Mouse (Mus musculus): ENCODE measurements around the gene Akr1c18. TPM values are rescaled to one million over a fixed set of nuclear protein-coding genes. Genes with fewer than 3 reads are reported as not detected.
"Not testable (repeated sequence)": the region's sequence is repeated elsewhere in the genome, so short reads cannot be mapped to it uniquely, and the experiment has no call there.

Akr1c18 gene
- not detected in 2 replicates for polyA plus RNA-seq (2016; fragmentation: Nextera tagmentation; extraction: Ambion mirVana)

DNA sequence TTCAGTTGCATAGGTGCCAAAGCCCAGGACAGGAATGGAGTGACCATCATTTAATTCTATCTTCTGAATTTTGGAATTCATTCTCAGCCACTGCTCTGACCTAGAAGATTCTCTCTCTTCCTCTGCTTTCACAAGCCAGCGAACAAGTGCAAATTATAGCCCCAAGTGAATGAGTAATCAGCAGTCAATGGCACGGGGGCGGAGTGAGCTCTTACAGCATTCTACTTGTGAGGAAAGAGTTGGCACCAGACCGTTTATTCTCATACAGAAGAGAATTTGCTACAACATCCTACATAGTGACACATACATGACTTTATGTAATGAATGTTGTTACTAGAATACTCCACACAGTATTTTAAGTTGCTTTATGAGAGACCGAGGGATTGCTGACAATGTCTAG lies at the start of gene Akr1c18:
Gene Akr1c18, minus strand, starts transcription at position 137 of the 400 bp plus-strand sequence.
- no peaks in the 10 kb centered on the region for H3K4me1 ChIP-seq
- no peaks in the 10 kb centered on the region for H3K27me3 ChIP-seq (ENCODE audit: poor library complexity, severe bottlenecking)
- H3K9me3 ChIP-seq: no peaks in the 10 kb centered on the region
- no peak within 1 kb of the TSS for H3K4me3 ChIP-seq
- no peaks in the 10 kb centered on the region for H3K36me3 ChIP-seq (replicated peaks)
- no peak for DNase-seq (ENCODE audit: extremely low spot score, low spot score)
- 90% methylated on average over 5 of the region's 5 CpGs for WGBS
- H3K27ac ChIP-seq: no peak within 1 kb of the TSS

DNA sequence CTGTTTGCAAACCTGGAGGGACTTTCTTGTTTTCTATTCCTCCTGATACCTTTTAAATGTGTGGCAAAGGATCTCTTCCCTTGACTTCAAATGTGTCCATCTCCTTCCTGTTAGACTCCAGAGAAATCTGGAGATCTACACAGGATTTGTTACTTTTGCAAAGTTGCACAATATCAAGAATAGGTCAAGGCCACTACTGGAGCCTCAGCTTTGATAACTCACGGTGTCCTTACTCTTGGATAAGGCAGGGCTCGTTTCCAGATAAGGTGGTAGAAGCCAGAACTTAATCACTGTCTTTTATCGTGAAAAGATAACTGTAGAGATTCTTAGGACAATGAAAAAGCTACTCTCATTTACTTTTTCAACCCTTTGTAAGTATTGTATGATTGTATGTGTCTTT lies 42.1 kb upstream of the Akr1c18 start:
- DNase-seq (ENCODE audit: extremely low spot score, low spot score): no peak
- H3K4me3 ChIP-seq: no peak overlapping the region

DNA sequence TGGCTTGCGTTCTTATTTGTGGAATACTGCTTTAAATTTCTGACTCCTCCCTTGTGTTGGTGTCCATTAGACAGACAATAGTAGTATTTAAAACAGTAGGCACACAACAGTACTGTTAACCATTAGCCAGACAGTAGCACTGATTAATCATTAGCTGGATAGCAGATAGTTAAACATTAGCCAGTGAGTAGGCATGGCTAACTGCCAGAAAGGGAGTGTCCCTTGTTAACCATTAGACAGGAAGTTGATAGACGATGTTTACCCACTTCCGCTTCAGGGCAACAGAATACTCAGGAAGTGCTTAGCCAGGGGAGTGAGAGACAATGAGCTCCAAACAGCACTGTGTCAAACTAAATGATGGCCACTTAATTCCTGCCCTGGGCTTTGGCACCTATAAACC lies 40.5 kb upstream of the Akr1c18 start, which contains the start of gene Akr1c13:
Gene Akr1c13, plus strand, starts transcription at position 247 of the 400 bp plus-strand sequence.
- Histone ChIP-seq H3K4me3 (no peak within 1 kb of the TSS), H3K27ac (no peak within 1 kb of the TSS), H3K36me3 (replicated peaks) (no peaks in the 10 kb centered on the region), H3K9me3 (no peaks in the 10 kb centered on the region), H3K4me1 (no peaks in the 10 kb centered on the region), H3K27me3 (ENCODE audit: poor library complexity, severe bottlenecking) (no peaks in the 10 kb centered on the region)
- DNase-seq (ENCODE audit: extremely low spot score, low spot score): no peak
- WGBS: 78% methylated on average over 3 of the region's 3 CpGs

More for the DNA sequence above, 42.1 kb upstream of the Akr1c18 start:
- no peak overlapping the region for H3K27ac ChIP-seq
- WGBS: 82% methylated on average over 3 of the region's 3 CpGs
- no peaks in the 10 kb centered on the region for H3K4me1 ChIP-seq
- H3K27me3 ChIP-seq (ENCODE audit: poor library complexity, severe bottlenecking): no peaks in the 10 kb centered on the region
- no peaks in the 10 kb centered on the region for H3K36me3 ChIP-seq (replicated peaks)
- H3K9me3 ChIP-seq: no peaks in the 10 kb centered on the region

- H3K4me3 ChIP-seq: no peak overlapping the region
- no peak for DNase-seq (ENCODE audit: extremely low spot score, low spot score)
- H3K4me1 ChIP-seq: no peaks in the 10 kb centered on the region
- WGBS: 89% methylated on average over 2 of the region's 2 CpGs
- no peaks in the 10 kb centered on the region for H3K27me3 ChIP-seq (ENCODE audit: poor library complexity, severe bottlenecking)
- H3K36me3 ChIP-seq (replicated peaks): no peaks in the 10 kb centered on the region
- H3K27ac ChIP-seq: no peak overlapping the region
- no peaks in the 10 kb centered on the region for H3K9me3 ChIP-seq
These were observed 37.7 kb upstream of the Akr1c18 start for GRCm38 (mm10) chr13:4188174-4188573.

DNA sequence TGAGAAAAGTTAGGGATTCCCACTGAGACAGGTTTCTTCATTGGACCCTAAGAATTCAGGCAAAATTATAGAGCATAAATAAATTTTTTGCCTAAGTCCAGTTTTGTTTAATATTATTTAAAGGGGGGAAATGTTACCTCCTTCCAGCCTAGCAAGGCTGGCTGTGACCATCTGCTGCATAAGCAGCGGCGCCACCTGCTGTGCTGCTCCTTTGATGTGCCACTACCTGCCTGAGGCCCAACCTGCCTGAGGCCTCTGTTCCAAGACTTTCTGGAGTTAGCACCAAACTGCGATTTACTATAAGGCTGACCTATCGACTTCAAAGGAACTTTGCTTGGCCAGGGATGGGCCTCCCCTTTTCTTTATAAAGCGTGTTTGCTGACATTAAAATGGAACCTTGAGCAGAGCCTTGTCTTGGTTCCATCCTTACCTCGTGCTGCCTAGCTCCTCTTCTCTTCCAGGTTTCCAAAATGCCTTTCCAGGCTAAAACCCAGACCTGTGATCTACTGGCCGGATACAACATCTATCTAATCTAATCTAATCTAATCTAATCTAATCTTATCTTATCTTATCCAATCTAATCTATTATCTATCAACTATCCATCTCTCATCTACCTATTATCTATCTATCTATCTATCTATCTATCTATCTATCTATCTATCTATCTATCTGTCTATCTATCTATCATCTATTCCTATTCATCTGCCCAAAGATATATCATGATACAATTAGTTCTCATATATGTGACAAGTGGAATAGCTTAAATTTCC lies 36.4 kb upstream of the Akr1c18 start:
- H3K9me3 ChIP-seq; H3K4me3 ChIP-seq; H3K27me3 ChIP-seq (ENCODE audit: poor library complexity, severe bottlenecking); H3K4me1 ChIP-seq; H3K36me3 ChIP-seq (replicated peaks); DNase-seq (ENCODE audit: extremely low spot score, low spot score); H3K27ac ChIP-seq: not testable (repeated sequence)
- WGBS: 80% methylated on average over 7 of the region's 7 CpGs

- 67% methylated on average over 9 of the region's 9 CpGs for WGBS
- no peaks in the 10 kb centered on the region for H3K27me3 ChIP-seq (ENCODE audit: poor library complexity, severe bottlenecking)
- H3K27ac ChIP-seq: no peak overlapping the region
- H3K36me3 ChIP-seq (replicated peaks): no peaks in the 10 kb centered on the region
- H3K4me1 ChIP-seq: no peaks in the 10 kb centered on the region
- DNase-seq (ENCODE audit: extremely low spot score, low spot score): no peak
- no peak overlapping the region for H3K4me3 ChIP-seq
- H3K9me3 ChIP-seq: peaks cover 10% of the 10 kb centered on the region; the same call in 1 of the 2 replicates
These were observed 32.7 kb upstream of the Akr1c18 start for GRCm38 (mm10) chr13:4183116-4183515.

DNA sequence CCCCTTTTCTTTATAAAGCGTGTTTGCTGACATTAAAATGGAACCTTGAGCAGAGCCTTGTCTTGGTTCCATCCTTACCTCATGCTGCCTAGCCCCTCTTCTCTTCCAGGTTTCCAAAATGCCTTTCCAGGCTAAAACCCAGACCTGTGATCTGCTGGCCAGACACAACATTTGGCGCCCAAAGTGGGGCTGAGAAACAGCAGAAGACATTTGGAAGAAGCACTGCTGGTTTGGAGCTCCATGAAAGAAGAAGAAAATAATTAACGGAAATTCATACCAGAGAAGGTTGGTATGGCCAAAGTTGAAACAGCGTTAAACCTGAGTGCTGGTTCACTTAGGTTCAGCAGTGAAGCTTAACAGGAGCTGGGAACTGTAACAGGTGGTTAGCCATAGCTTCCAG lies 30.9 kb upstream of the Akr1c18 start:
- not testable (repeated sequence) for H3K4me3 ChIP-seq; H3K27me3 ChIP-seq (ENCODE audit: poor library complexity, severe bottlenecking); H3K9me3 ChIP-seq; DNase-seq (ENCODE audit: extremely low spot score, low spot score); H3K27ac ChIP-seq; H3K36me3 ChIP-seq (replicated peaks); H3K4me1 ChIP-seq
- 90% methylated on average over 4 of the region's 4 CpGs for WGBS

DNA sequence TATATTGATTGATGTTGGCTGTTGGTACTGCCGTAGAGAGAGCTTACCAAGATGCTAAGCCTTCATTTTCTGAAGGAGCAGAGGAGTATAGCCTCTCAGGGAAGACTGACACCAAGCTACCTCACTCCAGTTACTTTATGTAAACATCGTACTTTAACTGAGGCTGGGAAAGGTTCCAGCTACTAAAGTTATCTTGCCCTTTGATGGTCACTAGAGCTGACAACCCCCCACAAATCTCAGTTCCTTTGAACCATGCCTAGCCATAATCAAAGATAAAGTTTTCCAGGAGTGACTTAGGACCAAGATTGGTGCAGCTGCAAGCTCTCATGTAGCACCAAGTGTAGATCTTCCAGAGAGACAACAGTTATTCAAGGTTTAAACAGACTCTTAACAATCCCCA lies 22.5 kb upstream of the Akr1c18 start:
- Histone ChIP-seq H3K27me3 (ENCODE audit: poor library complexity, severe bottlenecking) (no peaks in the 10 kb centered on the region), H3K36me3 (replicated peaks) (no peaks in the 10 kb centered on the region), H3K9me3 (no peaks in the 10 kb centered on the region), H3K4me3 (no peak overlapping the region), H3K27ac (no peak overlapping the region), H3K4me1 (no peaks in the 10 kb centered on the region)
- DNase-seq (ENCODE audit: extremely low spot score, low spot score): no peak
- 85% methylated on average over 2 of the region's 2 CpGs for WGBS

- 57% methylated on average over 1 of the region's 1 CpGs for WGBS
- DNase-seq (ENCODE audit: extremely low spot score, low spot score): no peak
- H3K36me3 ChIP-seq (replicated peaks): no peaks in the 10 kb centered on the region
- no peak overlapping the region for H3K27ac ChIP-seq
- no peaks in the 10 kb centered on the region for H3K4me1 ChIP-seq
- no peaks in the 10 kb centered on the region for H3K27me3 ChIP-seq (ENCODE audit: poor library complexity, severe bottlenecking)
- no peak overlapping the region for H3K4me3 ChIP-seq
- H3K9me3 ChIP-seq: no peaks in the 10 kb centered on the region
These were observed 17.6 kb upstream of the Akr1c18 start for GRCm38 (mm10) chr13:4168006-4168405.

- H3K4me1 ChIP-seq: no peaks in the 10 kb centered on the region
- no peaks in the 10 kb centered on the region for H3K27me3 ChIP-seq (ENCODE audit: poor library complexity, severe bottlenecking)
- H3K9me3 ChIP-seq: no peaks in the 10 kb centered on the region
- DNase-seq (ENCODE audit: extremely low spot score, low spot score): no peak
- H3K27ac ChIP-seq: no peak overlapping the region
- no peak overlapping the region for H3K4me3 ChIP-seq
- H3K36me3 ChIP-seq (replicated peaks): no peaks in the 10 kb centered on the region
- 64% methylated on average over 2 of the region's 2 CpGs for WGBS
These were observed 4.8 kb upstream of the Akr1c18 start for GRCm38 (mm10) chr13:4155286-4155685.

GRCm38 (mm10) chr13:4153593-4153992 lies 3.1 kb upstream of the Akr1c18 start:
- no peak for DNase-seq (ENCODE audit: extremely low spot score, low spot score)
- Histone ChIP-seq H3K9me3 (no peaks in the 10 kb centered on the region), H3K4me3 (no peak overlapping the region), H3K36me3 (replicated peaks) (no peaks in the 10 kb centered on the region), H3K27me3 (ENCODE audit: poor library complexity, severe bottlenecking) (no peaks in the 10 kb centered on the region), H3K27ac (no peak overlapping the region), H3K4me1 (no peaks in the 10 kb centered on the region)
- 85% methylated on average over 3 of the region's 3 CpGs for WGBS

GRCm38 (mm10) chr13:4152908-4153307 lies 2.5 kb upstream of the Akr1c18 start:
- Histone ChIP-seq H3K27me3 (ENCODE audit: poor library complexity, severe bottlenecking) (no peaks in the 10 kb centered on the region), H3K9me3 (no peaks in the 10 kb centered on the region), H3K36me3 (replicated peaks) (no peaks in the 10 kb centered on the region), H3K4me1 (no peaks in the 10 kb centered on the region), H3K4me3 (no peak overlapping the region), H3K27ac (no peak overlapping the region)
- 79% methylated on average over 2 of the region's 2 CpGs for WGBS
- no peak for DNase-seq (ENCODE audit: extremely low spot score, low spot score)

DNA sequence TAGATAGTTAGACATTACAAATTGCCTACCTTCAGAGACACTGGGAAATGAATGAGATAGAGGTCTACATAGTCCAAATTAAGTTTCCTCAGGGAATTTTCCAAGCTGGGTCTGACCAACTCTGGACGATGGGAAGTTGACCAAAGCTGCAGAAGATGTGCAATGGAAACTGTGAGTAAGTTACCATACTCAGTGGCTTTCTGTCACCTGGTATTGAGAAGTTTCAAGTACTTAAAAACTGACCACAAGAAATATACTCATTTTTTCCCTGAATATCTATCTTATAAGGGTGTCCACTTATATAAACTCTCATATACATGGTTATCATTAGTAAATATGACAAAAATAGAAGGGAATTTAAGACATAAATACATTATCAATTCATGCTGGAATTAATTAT lies 6.2 kb downstream of the Akr1c18 start:
- no peaks in the 10 kb centered on the region for H3K9me3 ChIP-seq
- DNase-seq (ENCODE audit: extremely low spot score, low spot score): no peak
- no peak overlapping the region for H3K27ac ChIP-seq
- no peaks in the 10 kb centered on the region for H3K4me1 ChIP-seq
- 91% methylated on average over 1 of the region's 1 CpGs for WGBS
- no peaks in the 10 kb centered on the region for H3K27me3 ChIP-seq (ENCODE audit: poor library complexity, severe bottlenecking)
- no peak overlapping the region for H3K4me3 ChIP-seq
- H3K36me3 ChIP-seq (replicated peaks): no peaks in the 10 kb centered on the region

Measured in forebrain, embryonic 10.5 days (tissue).